Mouse (Mus musculus): ENCODE data around the gene Hormad1. TPM values are rescaled to one million over a fixed set of nuclear protein-coding genes. Genes with fewer than 3 reads are reported as not detected.

The Hormad1 gene
- total RNA-seq, 4 experiments from 2014 or later, result not detected

- DNase-seq (ENCODE audit: low spot score in 2 of 2), result no peak
These were observed 76.6 kb downstream of the Hormad1 start for GRCm38 (mm10) chr3:95636072-95636471.

Other genes starting within 250 kb of the Hormad1 start
- 10 to 100 TPM; 13.1 to 16.7 (median 15.3) TPM for gene Cers2, start 244.9 kb upstream of the Hormad1 start, total RNA-seq (2022)
- gene Setdb1, start 202.5 kb upstream of the Hormad1 start, total RNA-seq (2022), result 10 to 100 TPM in 2 of 4 experiments, 1 to 10 TPM in 2; 8.4 to 10.7 (median 10.1) TPM
- gene 4930558C23Rik, start 156.8 kb upstream of the Hormad1 start, total RNA-seq (2022), result under 1 TPM in 1 of 4 experiments, not detected in 3; 0.92 TPM
- gene Arnt, start 125.3 kb upstream of the Hormad1 start, total RNA-seq (2022), result 10 to 100 TPM; 45.0 to 51.9 (median 46.6) TPM
- 1 to 10 TPM; 1.5 to 5.8 (median 3.1) TPM for gene Ctsk, start 60.4 kb upstream of the Hormad1 start, total RNA-seq (2022)
- gene Ctss, start 32.9 kb upstream of the Hormad1 start, total RNA-seq (2022), result 1 to 10 TPM in 2 of 4 experiments, under 1 TPM in 2; 0.61 to 3.8 (median 2.0) TPM
- 10 to 100 TPM; 10.4 to 14.3 (median 11.3) TPM for gene Golph3l, start 29.3 kb downstream of the Hormad1 start, total RNA-seq (2022)
- 100 to 1,000 TPM; 104 to 118 (median 108) TPM for gene Ensa, start 65.3 kb downstream of the Hormad1 start, total RNA-seq (2022)
- gene Mcl1, start 99.1 kb downstream of the Hormad1 start, total RNA-seq (2022), result 100 to 1,000 TPM in 3 of 4 experiments, 10 to 100 TPM in 1; 95.7 to 113 (median 106) TPM
- 10 to 100 TPM; 13.8 to 23.4 (median 18.2) TPM for gene Adamtsl4, start 128.2 kb downstream of the Hormad1 start, total RNA-seq (2022)
- 10 to 100 TPM in 2 of 4 experiments, 1 to 10 TPM in 2; 6.0 to 16.6 (median 12.2) TPM for gene Ecm1, start 179.9 kb downstream of the Hormad1 start, total RNA-seq (2022)
- 10 to 100 TPM; 21.8 to 27.4 (median 26.8) TPM for gene Tars2, start 200.5 kb downstream of the Hormad1 start, total RNA-seq (2022)